ENCODE assay signal across 8 mouse cellular contexts in the genomic region with DNA sequence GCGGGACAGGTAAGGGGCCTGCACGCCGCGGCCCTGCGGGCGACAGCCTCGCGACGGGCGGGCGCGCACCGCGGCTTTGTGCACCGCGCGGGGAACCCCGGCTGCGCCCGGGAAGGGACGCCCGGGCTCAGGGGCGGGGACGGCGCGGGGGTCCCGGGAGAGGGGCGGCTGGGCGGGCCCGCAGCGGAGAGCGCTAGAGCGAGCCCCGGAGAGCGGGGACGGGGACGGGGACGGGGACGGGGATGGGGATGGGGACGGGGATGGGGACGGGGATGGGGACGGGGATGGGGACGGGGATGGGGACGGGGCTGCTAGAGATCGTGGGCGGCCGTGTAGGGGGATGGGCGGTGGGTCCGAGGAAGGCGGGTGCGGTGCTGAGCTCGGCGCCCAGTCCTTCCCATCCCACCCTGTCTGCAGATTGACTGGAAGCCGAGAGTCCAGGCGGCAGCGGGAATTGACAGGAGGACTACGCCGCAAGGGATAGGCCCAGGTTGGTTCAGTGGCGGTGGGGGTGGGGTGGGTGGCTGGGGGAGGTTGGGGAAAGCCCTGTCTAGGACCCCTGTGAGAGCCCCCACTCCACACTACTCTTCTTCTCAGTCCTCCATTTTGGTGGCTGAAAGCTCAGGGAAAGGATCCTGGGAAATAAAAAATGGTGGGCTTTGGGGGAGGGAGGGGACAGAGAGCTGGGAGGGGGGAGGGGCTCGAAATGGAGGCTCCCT. TPM values are rescaled to one million over a fixed set of nuclear protein-coding genes. Genes with fewer than 3 reads are reported as not detected.
A peak's percentile ranks its signal among the peaks of the same experiment; 100 is the strongest.
DNase-seq lines count a peak whose midpoint lies in the region; ATAC-seq and TF ChIP-seq lines count a peak whose summit lies in the region.
"Not testable (repeated sequence)": the region's sequence is repeated elsewhere in the genome, so short reads cannot be mapped to it uniquely, and the experiment has no call there.
"Had no signal": no experiment of that assay in that cellular context is flagged by ENCODE, and none has a peak within 500 bp of the region (broad histone marks: within the 10 kb centered on the region; RNA-seq: fewer than 3 reads in every experiment).

No protein-coding gene starts in this region.

- not testable (repeated sequence) for H3K4me1 ChIP-seq in intestine, embryonic 15.5 days (replicated peaks); limb, embryonic 14.5 days (ENCODE audit: control insufficient read depth, insufficient read depth, low read length); midbrain, embryonic 11.5 days (ENCODE audit: control insufficient read depth, insufficient read depth, low read length)

- TF ChIP-seq CTCF in gastrocnemius, adult 2 months (IDR thresholded peaks at IDR 0.05): not testable (repeated sequence)

- not testable (repeated sequence) for TF ChIP-seq POLR2A in limb, embryonic 14.5 days (IDR thresholded peaks at IDR 0.05; ENCODE audit: borderline replicate concordance, extremely low read depth, insufficient read depth, insufficient read length)

- H3K4me3 ChIP-seq in gastrocnemius, adult 2 months: peak overlapping the region; percentile 61
- peak overlapping the region; percentile 39 for H3K4me3 ChIP-seq in intestine, embryonic 15.5 days (replicated peaks)
- H3K4me3 ChIP-seq in limb, embryonic 14.5 days (replicated peaks; ENCODE audit: low read length): peak overlapping the region; percentile 41
- peak overlapping the region; percentile 40 for H3K4me3 ChIP-seq in midbrain, embryonic 11.5 days (ENCODE audit: low read depth, low read length)

- WGBS in intestine, embryonic 15.5 days: 40% methylated on average over 8 of the region's 60 CpGs
- 23% methylated on average over 6 of the region's 60 CpGs for WGBS in limb, embryonic 14.5 days
- WGBS in midbrain, embryonic 11.5 days: 35% methylated on average over 11 of the region's 60 CpGs

- H3K9ac ChIP-seq in intestine, embryonic 15.5 days: peak overlapping the region; percentile 37; the same call in 1 of the 2 replicates
- peak overlapping the region; percentile 55 for H3K9ac ChIP-seq in limb, embryonic 14.5 days (ENCODE audit: low read depth, low read length, severe bottlenecking)
- H3K9ac ChIP-seq in midbrain, embryonic 11.5 days (ENCODE audit: low read length): peak overlapping the region; percentile 54

- H3K36me3 ChIP-seq in intestine, embryonic 15.5 days; limb, embryonic 14.5 days (ENCODE audit: control insufficient read depth, insufficient read depth, low read length); midbrain, embryonic 11.5 days (ENCODE audit: control insufficient read depth, insufficient read depth, low read length): not testable (repeated sequence)

- intact Hi-C loops in gastrocnemius, adult 2 months (cut with DNase I): not testable (repeated sequence)

- peak; percentile 6 for DNase-seq in adrenal gland, postnatal 14 days
- peak; percentile 29 for DNase-seq in embryo, embryonic 9.5 days (ENCODE audit: extremely low spot score)
- not testable (repeated sequence) for DNase-seq in gastrocnemius, adult 2 months
- DNase-seq in limb, embryonic 14.5 days (ENCODE audit: low spot score): peak; percentile 19
- peak; percentile 86 for DNase-seq in midbrain, embryonic 11.5 days (ENCODE audit: low spot score, missing footprints)
- peak; percentile 25 for DNase-seq in right cerebral cortex, postnatal 4 days

- peak overlapping the region; percentile 41 for H3K4me2 ChIP-seq in intestine, embryonic 15.5 days (replicated peaks)
- H3K4me2 ChIP-seq in limb, embryonic 14.5 days (replicated peaks; ENCODE audit: low read depth, low read length, severe bottlenecking): peak overlapping the region; percentile 31
- H3K4me2 ChIP-seq in midbrain, embryonic 11.5 days: peak overlapping the region; percentile 37

- H3K27ac ChIP-seq in gastrocnemius, adult 2 months; intestine, embryonic 15.5 days; midbrain, embryonic 11.5 days (ENCODE audit: low read depth, low read length): not testable (repeated sequence)
- H3K27ac ChIP-seq in limb, embryonic 14.5 days (replicated peaks; ENCODE audit: low read depth, low read length): 0 out of 2 replicates have a peak overlapping the region, but pooled peaks have one; percentile 58

- not testable (repeated sequence) for H3K9me3 ChIP-seq in intestine, embryonic 15.5 days; limb, embryonic 14.5 days (ENCODE audit: control insufficient read depth, low read length); midbrain, embryonic 11.5 days (ENCODE audit: control insufficient read depth, low read length)

- ATAC-seq in intestine, embryonic 15.5 days: peak; percentile 48
- ATAC-seq in limb, embryonic 14.5 days (ENCODE audit: low FRiP score, low read depth): not testable (repeated sequence)
- ATAC-seq in midbrain, embryonic 11.5 days (ENCODE audit: low FRiP score): peak; percentile 70

- H3K27me3 ChIP-seq in intestine, embryonic 15.5 days (replicated peaks); limb, embryonic 14.5 days (ENCODE audit: control insufficient read depth, insufficient read depth, low read length); midbrain, embryonic 11.5 days (ENCODE audit: control insufficient read depth, insufficient read depth, low read length): not testable (repeated sequence)

RNA-seq across cellular contexts. Expression of gene Bex3, which starts 0.5 kb away (rescaled TPM):
- 190 and 238 TPM in 2 replicates for total RNA-seq in adrenal gland, postnatal 14 days (2021)
- total RNA-seq in gastrocnemius, adult 2 months (2021): 1 to 10 TPM; 2.7 to 4.3 TPM
- polyA plus RNA-seq in intestine, embryonic 15.5 days (2015; fragmentation: Nextera tagmentation; extraction: Ambion mirVana): 383 and 402 TPM in 2 replicates
- polyA plus RNA-seq in limb, embryonic 14.5 days (2012; rRNA removed): 387 and 467 TPM in 2 replicates
- 442 and 482 TPM in 2 replicates for polyA plus RNA-seq in limb, embryonic 14.5 days (2014; fragmentation: Nextera tagmentation; extraction: Ambion mirVana)
- 666 and 674 TPM in 2 replicates for polyA plus RNA-seq in midbrain, embryonic 11.5 days (2014; fragmentation: Nextera tagmentation; extraction: Ambion mirVana)

RNA-seq across cellular contexts. Expression of gene Tceal9, which starts 25.7 kb away (rescaled TPM):
- 308 and 347 TPM in 2 replicates for total RNA-seq in adrenal gland, postnatal 14 days (2021)
- total RNA-seq in gastrocnemius, adult 2 months (2021): 10 to 100 TPM; 18.4 to 30.3 TPM
- polyA plus RNA-seq in intestine, embryonic 15.5 days (2015; fragmentation: Nextera tagmentation; extraction: Ambion mirVana): 573 and 647 TPM in 2 replicates
- 336 and 383 TPM in 2 replicates for polyA plus RNA-seq in limb, embryonic 14.5 days (2012; rRNA removed)
- 626 and 632 TPM in 2 replicates for polyA plus RNA-seq in limb, embryonic 14.5 days (2014; fragmentation: Nextera tagmentation; extraction: Ambion mirVana)
- polyA plus RNA-seq in midbrain, embryonic 11.5 days (2014; fragmentation: Nextera tagmentation; extraction: Ambion mirVana): 418 and 447 TPM in 2 replicates

RNA-seq across cellular contexts. Expression of gene Bex1, which starts 55.2 kb away (rescaled TPM):
- total RNA-seq in adrenal gland, postnatal 14 days (2021): 9.5 and 11.8 TPM in 2 replicates
- 10 to 100 TPM; 13.9 to 15.0 TPM for total RNA-seq in gastrocnemius, adult 2 months (2021)
- polyA plus RNA-seq in intestine, embryonic 15.5 days (2015; fragmentation: Nextera tagmentation; extraction: Ambion mirVana): 186 and 196 TPM in 2 replicates
- 68.3 and 112 TPM in 2 replicates for polyA plus RNA-seq in limb, embryonic 14.5 days (2012; rRNA removed)
- polyA plus RNA-seq in limb, embryonic 14.5 days (2014; fragmentation: Nextera tagmentation; extraction: Ambion mirVana): 83.7 and 92.3 TPM in 2 replicates
- 109 and 129 TPM in 2 replicates for polyA plus RNA-seq in midbrain, embryonic 11.5 days (2014; fragmentation: Nextera tagmentation; extraction: Ambion mirVana)

RNA-seq across cellular contexts. Expression of gene Tceal7, which starts 56.0 kb away (rescaled TPM):
- not detected in 2 replicates for total RNA-seq in adrenal gland, postnatal 14 days (2021)
- total RNA-seq in gastrocnemius, adult 2 months (2021): 10 to 100 TPM; 15.6 to 47.9 TPM
- polyA plus RNA-seq in intestine, embryonic 15.5 days (2015; fragmentation: Nextera tagmentation; extraction: Ambion mirVana): 1.1 and 1.9 TPM in 2 replicates
- 56.8 and 88.7 TPM in 2 replicates for polyA plus RNA-seq in limb, embryonic 14.5 days (2012; rRNA removed)
- 74.4 and 121 TPM in 2 replicates for polyA plus RNA-seq in limb, embryonic 14.5 days (2014; fragmentation: Nextera tagmentation; extraction: Ambion mirVana)
- 0.81 and 1.0 TPM in 2 replicates for polyA plus RNA-seq in midbrain, embryonic 11.5 days (2014; fragmentation: Nextera tagmentation; extraction: Ambion mirVana)
- total RNA-seq: adrenal gland, adult 8-10 months had no signal
